Mouse (Mus musculus) myocyte (in vitro differentiated cells): ENCODE results near the gene Clasrp.

Experiments used
- CEBPB ChIP-seq: IDR thresholded peaks from 2 replicates; pipeline ENCODE4 v1.6.1; 2011; ENCODE audit warnings: mild to moderate bottlenecking, moderate library complexity; ENCODE audit not compliant: poor library complexity, insufficient read depth, severe bottlenecking
- E2F4 ChIP-seq: IDR thresholded peaks from one replicate; pipeline ENCODE4 v1.6.1; 2011; ENCODE audit warnings: mild to moderate bottlenecking, control low read depth, moderate library complexity; ENCODE audit not compliant: insufficient read depth
- MAX ChIP-seq: IDR thresholded peaks from one replicate; pipeline ENCODE4 v1.6.1; 2011; ENCODE audit warnings: low read depth, mild to moderate bottlenecking, control low read depth
- MYOD1 ChIP-seq, 3 experiments: IDR thresholded peaks; one replicate each; pipeline ENCODE4 v1.6.1; 2011; ENCODE audit warnings: control low read depth in 2 of 3, low read depth in 2 of 3, mild to moderate bottlenecking in 2 of 3, moderate library complexity in 1 of 3; ENCODE audit not compliant: insufficient read length in 2 of 3, control insufficient read depth in 1 of 3
- MYOG ChIP-seq, 3 experiments: IDR thresholded peaks; one replicate each; pipeline ENCODE4 v1.6.1; 2011; ENCODE audit warnings: control low read depth in 2 of 3, low read depth in 2 of 3, mild to moderate bottlenecking in 2 of 3; ENCODE audit not compliant: insufficient read length in 2 of 3, control insufficient read depth in 1 of 3, insufficient read depth in 1 of 3
- POLR2A ChIP-seq: IDR thresholded peaks from one replicate; pipeline ENCODE4 v1.6.1; 2011; ENCODE audit warnings: low read depth, mild to moderate bottlenecking, control low read depth, moderate library complexity; ENCODE audit not compliant: insufficient read length
- POLR2AphosphoS2 ChIP-seq: IDR thresholded peaks from one replicate; pipeline ENCODE4 v1.6.1; 2011; ENCODE audit warnings: low read depth, control low read depth; ENCODE audit not compliant: insufficient read length
- REST ChIP-seq: IDR thresholded peaks from one replicate; pipeline ENCODE4 v1.6.1; 2011; ENCODE audit warnings: mild to moderate bottlenecking, control low read depth, moderate library complexity; ENCODE audit not compliant: insufficient read depth, insufficient read length
- TCF12 ChIP-seq: IDR thresholded peaks from one replicate; pipeline ENCODE4 v1.6.1; 2011; ENCODE audit warnings: mild to moderate bottlenecking, control low read depth; ENCODE audit not compliant: poor library complexity, insufficient read depth, severe bottlenecking
- TCF3 ChIP-seq: IDR thresholded peaks from one replicate; pipeline ENCODE4 v1.6.1; 2011; ENCODE audit warnings: low read depth, control low read depth; ENCODE audit not compliant: insufficient read length
- USF1 ChIP-seq: IDR thresholded peaks from one replicate; pipeline ENCODE4 v1.6.1; 2011; ENCODE audit warnings: low read depth, mild to moderate bottlenecking, control low read depth, moderate library complexity

- no peak for TF ChIP-seq POLR2A
- no peak for TF ChIP-seq CEBPB
- no peak for TF ChIP-seq USF1
- no peak for TF ChIP-seq MYOG (IDR thresholded peaks at IDR 0.05; ENCODE audit: control insufficient read depth in 1 of 3, insufficient read depth in 1 of 3, insufficient read length in 2 of 3, low read depth in 2 of 3)
- no peak for TF ChIP-seq E2F4
- TF ChIP-seq TCF12, result no peak
- no peak for TF ChIP-seq MYOD1 (IDR thresholded peaks at IDR 0.05; ENCODE audit: control insufficient read depth in 1 of 3, insufficient read length in 2 of 3, low read depth in 2 of 3)
- TF ChIP-seq POLR2AphosphoS2, result no peak
- no peak for TF ChIP-seq MAX
- no peak for TF ChIP-seq REST
- TF ChIP-seq TCF3, result no peak
Observed at GRCm38 (mm10) chr7:19578436-19578835, 25.9 kb downstream of the Clasrp start.
